Mouse (Mus musculus) mouse trophoblast stem cell (cell line): Measurements from ENCODE around the gene Tmem242.

Experiments used
- in situ Hi-C, 2 experiments: fragments of 300-500 bp; cut with MseI, MboI; formaldehyde crosslinking; loops; 2 replicates in 1 of 2; 3 replicates in 1 of 2; pipeline ENCODE4 v1.15.1; 2025

Tmem242 gene

GRCm38 (mm10) chr17:5385694-5386093, 54.4 kb downstream of the Tmem242 start:
- in situ Hi-C loops = no loop called here

GRCm38 (mm10) chr17:5377930-5378310, 62.1 kb downstream of the Tmem242 start:
- in situ Hi-C loops = no loop called here

- in situ Hi-C loops = no loop called here
These were observed 62.7 kb downstream of the Tmem242 start for GRCm38 (mm10) chr17:5377151-5377929.

- in situ Hi-C loops = no loop called here
These were observed 67.1 kb downstream of the Tmem242 start for GRCm38 (mm10) chr17:5372951-5373350.

- in situ Hi-C loops = no loop called here
These were observed 68.5 kb downstream of the Tmem242 start for GRCm38 (mm10) chr17:5371521-5371920.

GRCm38 (mm10) chr17:5371032-5371431, 69.0 kb downstream of the Tmem242 start:
- in situ Hi-C loops = no loop called here

- in situ Hi-C loops = no loop called here
These were observed 74.1 kb downstream of the Tmem242 start for GRCm38 (mm10) chr17:5365992-5366398.
